Mouse (Mus musculus) heart, postnatal 10 days (tissue): ENCODE results near the gene Cryba4. TPM values are rescaled to one million over a fixed set of nuclear protein-coding genes. Genes with fewer than 3 reads are reported as not detected.
A peak's percentile ranks its signal among the peaks of the same experiment; 100 is the strongest.

Experiments
- DNase-seq, 2 experiments: peaks; one replicate each; pipeline ENCODE4 v3.0.0; 2021
- intact Hi-C: fragments of 180-260 bp; cut with DNase I; formaldehyde crosslinking; loops from one replicate; pipeline ENCODE4 v1.15.1; 2025
- total RNA-seq, 2 experiments: library from RNA; stranded (reverse); gene quantifications; 2 replicates each; pipeline ENCODE4 v1.2.3; 2021

The Cryba4 gene
- total RNA-seq, 2 experiments from 2014 or later = 3.1 to 3.2 TPM

DNA sequence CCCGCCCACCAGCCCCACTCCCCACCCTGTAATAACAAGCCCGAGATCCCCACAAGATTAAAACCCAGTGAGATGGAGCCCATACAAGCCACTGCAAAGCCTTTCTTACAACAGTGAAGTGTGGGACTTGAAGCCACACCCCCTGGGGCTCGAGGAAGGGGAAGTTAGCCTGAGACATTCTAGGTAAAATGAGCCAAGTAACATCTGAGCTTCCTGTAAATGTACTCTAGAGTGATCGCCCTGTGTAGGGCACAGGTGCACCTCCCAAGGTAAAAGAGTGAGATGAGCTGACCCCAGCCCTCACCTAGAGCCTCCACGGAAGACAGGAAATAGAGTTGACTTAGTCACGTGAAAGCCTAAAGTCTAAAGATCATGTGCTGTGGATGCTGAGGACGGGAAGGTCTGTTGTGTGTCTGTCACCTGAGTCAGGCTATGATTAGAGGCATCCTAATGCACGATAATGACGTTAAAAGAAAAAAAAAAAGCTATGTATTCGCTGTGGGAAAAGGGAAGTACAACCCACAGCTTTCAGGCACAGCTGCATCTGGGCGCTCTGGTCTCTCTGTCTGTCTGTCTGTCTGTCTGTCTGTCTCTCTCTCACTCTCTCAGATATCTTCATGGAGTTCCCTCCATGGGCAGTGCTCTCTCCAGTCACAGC, 34.8 kb upstream of the Cryba4 start:
- no peak for DNase-seq
- intact Hi-C loops = no loop called here

DNA sequence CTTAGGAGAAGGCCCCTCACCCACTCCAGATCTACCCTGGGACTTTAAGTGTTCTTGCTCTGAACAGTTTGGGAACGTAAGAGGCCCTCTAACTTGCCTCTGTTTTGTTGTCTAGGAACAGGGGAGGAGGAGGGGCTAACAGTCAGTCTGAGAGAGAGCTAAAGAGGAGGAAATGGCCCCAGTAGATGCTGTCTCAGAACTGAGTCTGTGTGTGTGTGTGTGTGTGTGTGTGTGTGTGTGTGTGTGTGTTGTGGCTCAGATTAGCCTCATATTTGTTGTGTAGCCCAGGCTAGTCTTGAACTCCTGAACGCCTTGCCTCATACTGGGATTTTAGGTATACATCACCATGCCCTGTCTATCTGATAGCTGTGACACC, 34.3 kb upstream of the Cryba4 start:
- no peak for DNase-seq
- intact Hi-C loops = no loop called here

DNA sequence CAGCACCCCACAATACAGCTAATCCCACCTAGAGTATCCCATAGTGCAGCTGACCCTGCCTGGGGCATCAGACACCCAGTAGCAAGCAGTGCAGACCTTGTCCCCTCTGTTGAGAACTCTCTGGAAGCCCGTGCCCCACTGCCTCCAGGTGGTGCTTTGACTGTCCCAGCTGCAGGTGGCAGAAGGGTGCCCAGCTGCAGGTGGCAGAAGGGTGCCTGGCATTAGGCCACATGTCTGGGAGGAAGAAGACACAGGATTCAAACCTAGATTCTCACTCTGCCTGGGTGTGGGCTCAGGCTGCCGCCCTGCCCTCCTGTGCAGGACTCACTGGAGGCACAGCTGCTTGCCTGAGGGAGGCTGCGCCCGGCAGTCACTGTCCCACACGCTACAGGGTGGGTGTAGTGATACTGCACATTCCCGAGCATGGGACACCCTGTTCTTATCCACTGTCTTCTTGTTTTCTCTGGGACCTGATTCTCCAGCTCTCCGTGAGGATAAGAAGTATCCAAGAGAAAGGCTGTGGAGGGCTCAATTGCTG, 33.3 kb upstream of the Cryba4 start:
- no peak for DNase-seq
- intact Hi-C loops = no loop called here

DNA sequence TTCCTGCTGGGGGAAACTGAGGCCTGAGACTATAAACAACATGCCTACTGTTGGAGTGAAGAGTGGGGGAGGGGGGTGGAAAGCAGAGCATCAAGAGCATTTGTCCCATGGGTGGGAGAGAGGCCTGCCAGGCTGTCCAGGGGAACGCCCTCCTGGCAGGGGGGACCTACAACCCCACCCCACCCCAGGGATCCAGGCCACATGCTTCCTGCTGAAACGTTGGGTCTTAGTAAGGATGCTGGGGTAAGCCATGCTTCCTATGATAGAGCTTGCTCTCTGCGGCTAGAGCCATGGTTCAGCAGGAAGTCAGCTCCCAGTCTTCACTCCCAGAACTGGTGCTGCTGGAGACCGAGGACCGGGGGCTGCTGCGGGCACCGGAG, 31.9 kb upstream of the Cryba4 start:
- DNase-seq = no peak
- intact Hi-C loops = no loop called here

DNA sequence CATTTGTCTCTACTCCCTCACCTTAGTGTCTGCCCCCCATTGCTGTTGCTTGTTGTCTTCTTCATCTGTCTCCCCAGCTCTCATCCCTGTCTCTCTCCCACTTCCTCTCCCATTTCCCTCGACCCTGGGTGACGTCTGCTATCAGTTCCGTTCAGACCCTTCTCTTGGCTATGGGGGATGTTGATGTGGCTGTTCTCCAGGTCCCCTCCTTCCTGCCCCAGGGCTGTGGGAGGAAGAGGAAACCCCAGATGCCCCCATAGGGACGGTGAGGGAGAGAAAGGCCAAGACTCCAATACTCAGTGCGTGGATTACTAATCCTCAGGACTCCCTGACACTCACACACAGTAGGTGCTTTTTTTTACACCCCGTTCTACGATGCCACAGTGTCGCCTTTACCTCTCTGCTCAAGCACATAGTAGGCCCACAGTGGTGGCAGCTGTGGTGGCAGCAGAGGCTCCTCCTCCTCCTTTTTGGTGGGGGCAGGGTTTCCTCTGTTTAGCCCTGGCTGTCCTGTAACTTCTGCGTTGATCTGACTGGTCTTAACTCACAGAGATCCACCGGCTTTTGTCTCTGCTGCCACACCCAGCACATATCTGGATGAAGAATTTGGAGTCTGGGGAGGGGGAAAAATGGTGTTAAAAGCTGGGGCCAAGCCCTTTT, 31.4 kb upstream of the Cryba4 start:
- intact Hi-C loops = no loop called here
- DNase-seq = peak; percentile 50 to 66

DNA sequence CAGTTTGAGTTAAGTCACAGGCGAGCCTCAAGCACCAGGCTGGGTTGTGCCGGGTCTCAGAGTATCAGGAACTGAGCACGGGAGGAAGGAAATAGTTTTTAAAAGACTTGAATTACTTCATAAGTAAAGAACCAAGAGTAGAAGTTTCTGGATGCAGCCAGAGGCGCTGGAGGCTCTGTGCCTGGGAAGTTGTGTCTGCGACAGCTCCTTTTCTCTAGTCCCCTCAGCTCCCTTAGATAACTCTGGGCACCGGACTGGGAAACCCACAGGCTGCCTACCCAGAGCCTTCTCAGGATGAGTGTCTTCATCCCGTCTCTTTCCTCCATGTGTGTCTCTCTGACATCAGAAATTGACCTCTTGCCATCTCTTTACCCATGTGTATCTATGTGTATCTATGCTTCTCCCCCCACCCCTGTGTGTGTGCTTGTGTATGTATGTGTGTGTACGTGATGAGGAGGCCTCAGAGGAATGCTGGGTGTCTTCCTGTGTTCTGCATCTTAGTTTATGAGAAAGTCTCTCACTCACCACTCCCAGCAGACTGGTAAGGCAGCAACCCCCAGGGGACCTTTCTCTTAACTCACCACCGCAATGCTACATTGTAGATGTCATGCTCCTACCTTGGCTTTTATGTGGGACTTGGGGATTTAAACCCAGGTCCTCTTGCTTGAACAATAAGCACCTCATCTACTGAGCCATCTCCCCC, 30.6 kb upstream of the Cryba4 start:
- no peak for DNase-seq
- intact Hi-C loops = no loop called here

DNA sequence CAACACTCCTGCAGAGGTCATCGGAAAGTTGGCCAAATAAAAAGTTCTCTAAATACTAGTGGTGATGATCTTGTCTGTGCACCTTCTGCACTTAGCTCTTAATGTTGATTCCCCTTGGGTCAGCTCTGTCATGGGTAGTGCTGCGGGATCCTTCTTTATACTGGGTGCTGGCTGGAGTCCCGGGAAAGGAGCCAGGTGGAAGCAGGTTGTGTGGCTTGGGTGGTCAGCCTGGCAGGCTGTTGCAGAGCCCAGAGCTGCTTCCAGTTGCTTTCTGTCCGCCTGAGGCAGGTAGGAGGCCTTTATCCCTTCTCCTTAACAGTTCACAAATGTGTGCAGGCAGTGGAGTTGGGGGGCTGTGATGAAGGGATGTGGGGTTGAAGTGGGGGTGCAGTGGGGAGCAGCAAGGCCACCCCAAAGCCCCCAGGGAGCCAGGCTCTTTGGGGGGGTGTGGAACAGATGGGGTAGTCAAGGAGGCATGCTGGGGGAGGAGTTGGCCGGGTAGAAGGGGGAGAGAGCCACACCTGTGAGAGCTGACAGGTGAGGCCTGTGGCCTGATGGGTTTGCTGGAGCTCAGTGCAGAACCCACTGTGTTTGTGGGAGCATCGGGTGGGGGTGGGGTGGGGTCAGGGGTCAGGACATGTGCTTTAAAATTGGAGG, 29.9 kb upstream of the Cryba4 start:
- DNase-seq = no peak
- intact Hi-C loops = no loop called here

DNA sequence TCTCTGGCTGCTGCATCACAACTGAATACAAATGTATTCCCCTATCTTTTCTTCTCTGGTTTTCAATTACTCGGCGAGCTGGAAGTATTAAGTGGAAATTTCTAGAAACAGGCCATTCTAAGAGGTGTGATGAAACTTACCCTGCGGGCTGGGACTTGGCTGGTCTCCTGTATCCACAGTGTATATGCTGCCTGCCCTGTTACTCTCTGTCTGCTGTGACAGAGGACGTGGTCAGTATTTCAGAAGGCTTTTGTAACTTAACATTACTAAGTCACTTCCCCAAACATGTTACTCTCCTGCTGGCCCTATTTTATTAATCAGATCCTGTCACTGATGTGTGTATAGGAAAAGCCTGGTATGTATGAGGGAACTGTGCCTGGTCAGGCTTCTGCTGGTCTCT, 29.4 kb upstream of the Cryba4 start:
- no peak for DNase-seq

DNA sequence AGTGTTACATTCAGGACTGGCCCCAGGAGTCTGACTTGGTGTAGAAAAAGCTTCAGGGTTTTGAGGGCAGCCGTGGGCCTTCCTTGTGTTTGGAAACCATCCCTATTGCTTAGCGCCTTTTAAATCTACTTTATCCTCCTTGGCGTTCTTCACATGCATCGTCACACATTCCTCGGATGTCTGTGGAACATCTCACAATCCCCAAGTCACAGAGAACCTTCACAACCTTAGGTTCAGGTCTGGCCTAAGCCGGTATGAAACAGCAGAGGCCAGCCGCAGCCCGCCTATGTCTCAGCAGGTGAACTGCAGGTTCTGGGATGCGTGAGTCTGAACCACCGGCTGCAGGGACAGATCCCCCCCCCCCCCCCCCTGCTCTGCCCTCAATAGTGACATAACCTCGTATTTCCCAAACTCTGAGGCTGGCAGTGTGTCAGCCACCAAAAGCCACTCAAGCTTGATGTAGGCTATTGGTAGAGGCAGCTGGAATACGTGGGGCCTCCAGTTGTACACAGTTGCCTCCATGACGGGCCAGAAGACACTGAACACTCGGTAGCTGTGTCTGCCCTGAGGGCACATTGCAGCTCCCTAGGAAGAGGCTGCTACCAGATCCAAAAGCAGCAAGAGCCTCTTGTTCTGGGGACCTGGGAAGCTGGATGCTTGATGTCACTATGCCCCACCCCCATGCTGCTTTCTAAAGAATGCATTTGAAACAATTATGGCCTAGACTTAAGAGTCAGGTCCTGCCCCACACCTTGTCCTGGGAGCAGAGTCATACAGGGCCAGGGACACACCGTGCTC, 28.7 kb upstream of the Cryba4 start:
- no peak for DNase-seq
- intact Hi-C loops = no loop called here

More for the DNA sequence above, 29.4 kb upstream of the Cryba4 start:
- intact Hi-C loops = no loop called here

DNA sequence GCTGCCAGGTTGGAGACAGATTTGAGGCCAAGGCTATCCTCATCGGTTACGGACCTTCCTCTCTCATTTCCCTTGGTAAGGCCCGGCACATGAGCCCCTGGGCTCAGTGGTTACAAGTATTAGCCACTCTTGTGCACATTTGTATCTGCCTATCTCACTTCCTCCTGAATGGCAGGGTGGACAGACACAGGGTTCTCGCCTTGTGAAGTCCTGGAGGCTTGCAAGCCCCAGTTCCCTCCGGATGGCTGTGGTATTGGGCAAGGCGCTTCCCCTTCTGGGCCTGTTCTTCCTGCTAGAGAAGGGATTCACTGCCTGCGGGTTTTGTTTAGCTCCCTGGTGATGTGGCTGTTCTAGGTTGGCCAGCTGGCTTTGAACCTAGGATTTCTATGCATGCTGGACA, 27.8 kb upstream of the Cryba4 start:
- peak in 1 of 2 experiments; percentile 45 for DNase-seq
- intact Hi-C loops = no loop called here

DNA sequence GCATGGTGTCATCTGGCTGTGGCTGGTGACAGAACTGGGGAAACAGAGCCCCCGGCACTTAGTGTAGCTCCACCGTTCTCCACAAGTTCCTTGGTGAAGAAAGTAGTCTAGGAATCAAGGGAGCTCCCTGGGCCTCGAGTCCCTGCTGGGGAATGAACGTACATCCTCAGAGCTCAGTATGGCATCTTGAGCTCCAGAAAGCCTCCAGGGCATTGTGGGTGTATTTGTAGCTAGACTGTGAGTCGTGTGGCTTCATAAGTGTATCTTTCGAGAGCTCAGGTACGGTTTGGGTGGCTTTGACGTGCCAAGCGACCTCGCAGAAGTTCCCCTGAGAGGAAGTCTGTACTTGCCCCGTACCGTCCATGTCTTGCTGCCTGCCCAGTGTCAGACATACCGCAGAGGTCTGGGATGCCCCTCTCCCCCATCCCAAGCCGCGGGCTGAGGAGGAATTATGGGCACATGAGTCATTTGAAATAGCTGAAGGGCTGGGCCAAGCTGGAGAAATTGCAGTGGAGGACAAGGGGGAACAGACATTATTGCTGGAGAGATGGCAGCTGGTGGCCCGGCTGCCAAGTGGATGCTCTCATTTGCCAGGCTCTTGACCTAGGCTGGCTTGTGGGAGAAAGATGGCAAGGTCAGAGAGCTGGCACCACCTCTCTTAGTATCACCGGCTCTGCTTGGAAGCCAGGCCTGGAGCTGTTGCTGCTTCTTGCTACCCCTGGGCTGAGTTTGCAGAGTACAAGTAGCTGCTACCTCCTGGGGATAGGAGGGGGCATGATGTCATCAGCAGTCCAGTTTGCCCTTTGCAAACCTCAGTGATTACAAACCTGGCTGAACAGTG, 27.1 kb upstream of the Cryba4 start:
- intact Hi-C loops = no loop called here
- peak; percentile 54 to 55 for DNase-seq

DNA sequence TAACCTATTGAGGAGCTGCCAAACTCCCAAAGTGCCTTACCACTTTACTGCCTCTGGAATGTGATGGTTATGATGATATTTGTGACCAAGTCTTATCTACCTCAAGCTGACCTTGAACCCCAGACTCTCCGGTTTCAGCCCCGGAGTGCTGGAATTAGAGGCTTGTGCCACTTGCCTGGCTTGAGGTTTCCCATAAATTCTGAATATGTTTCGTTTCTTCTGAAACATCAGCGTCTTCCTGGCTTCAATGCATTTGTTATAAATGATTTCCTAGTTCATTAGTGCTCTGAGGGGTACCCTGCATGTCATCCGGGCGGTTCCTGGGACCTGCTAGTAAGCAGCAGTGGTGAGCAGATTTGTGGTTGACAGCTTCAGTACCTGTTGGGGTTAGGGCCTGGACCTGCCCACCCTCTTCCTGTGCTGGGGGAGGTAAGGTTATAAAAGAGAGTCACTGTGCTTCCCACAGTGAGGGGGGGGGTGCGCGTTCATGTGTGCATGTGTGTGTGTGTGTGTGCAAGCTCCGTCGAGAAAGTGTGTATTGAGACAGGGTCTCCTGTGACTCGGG, 25.7 kb upstream of the Cryba4 start:
- intact Hi-C loops = loop anchor here (2.0 kb wide), 1 partner anchor 21 kb away; no protein-coding TSS in a partner anchor
- DNase-seq = no peak

DNA sequence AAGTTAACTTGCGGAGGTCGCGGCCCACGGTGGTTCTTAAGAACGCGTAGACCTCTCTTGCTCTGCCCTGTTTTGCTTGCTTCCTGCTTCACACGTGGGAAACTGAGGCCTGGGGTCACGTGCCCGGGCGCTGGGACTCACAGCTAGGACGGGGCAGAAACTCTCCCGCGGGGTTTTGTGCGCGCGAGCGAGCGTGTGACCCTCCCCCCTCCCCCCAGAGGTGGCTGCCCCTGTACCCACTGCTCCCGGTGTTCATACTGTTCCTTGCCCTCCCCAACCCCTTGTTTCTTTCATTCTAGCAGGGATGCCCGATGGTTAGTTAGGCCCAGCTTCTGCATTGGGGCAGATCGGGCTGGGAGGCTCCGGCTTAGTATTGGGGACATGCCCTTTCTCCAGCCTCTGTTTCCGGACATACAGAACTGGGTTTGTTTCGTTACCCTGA, 24.6 kb upstream of the Cryba4 start:
- intact Hi-C loops = loop anchor here (1.0 to 2.0 kb wide), 2 partner anchors 22 to 48 kb away; no protein-coding TSS in a partner anchor
- peak in 1 of 2 experiments; percentile 51 for DNase-seq

DNA sequence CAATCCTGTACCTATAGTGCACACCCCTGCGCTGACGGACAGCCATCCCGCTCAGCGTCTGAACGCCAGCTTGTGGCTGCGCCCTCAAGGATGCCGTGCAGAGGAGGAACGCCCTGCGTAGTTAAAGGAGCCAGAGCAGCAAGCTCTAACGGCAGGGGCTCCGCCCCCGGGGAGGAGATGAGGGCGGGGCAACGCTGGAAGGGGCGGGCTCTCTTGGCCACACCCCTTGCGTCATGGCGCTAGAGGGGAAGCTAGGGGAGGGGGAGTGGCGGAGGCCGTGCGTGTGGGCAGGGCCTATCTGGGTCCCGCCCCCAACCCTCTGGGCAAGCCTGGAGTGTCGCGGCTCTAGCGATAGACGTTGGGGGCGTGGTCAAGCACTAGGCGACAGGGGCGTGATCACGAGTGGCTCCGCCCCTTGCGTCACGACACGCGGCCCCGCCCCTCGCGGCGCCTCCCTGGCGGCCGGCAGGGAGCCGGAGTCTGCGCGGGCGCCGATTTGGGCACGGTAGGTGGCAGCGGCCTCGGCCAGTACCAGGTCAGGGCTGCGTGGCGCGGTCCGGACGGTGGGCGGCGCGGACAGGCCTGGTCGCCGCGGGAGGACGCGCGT, 24.1 kb upstream of the Cryba4 start, which contains the start of gene Tpst2:
Gene Tpst2, plus strand, starts transcription at position 425 of the 607 bp plus-strand sequence.
- intact Hi-C loops = loop anchor here (1.0 to 2.0 kb wide), 2 partner anchors 22 to 49 kb away; no protein-coding TSS in a partner anchor
- DNase-seq = peak; percentile 100

DNA sequence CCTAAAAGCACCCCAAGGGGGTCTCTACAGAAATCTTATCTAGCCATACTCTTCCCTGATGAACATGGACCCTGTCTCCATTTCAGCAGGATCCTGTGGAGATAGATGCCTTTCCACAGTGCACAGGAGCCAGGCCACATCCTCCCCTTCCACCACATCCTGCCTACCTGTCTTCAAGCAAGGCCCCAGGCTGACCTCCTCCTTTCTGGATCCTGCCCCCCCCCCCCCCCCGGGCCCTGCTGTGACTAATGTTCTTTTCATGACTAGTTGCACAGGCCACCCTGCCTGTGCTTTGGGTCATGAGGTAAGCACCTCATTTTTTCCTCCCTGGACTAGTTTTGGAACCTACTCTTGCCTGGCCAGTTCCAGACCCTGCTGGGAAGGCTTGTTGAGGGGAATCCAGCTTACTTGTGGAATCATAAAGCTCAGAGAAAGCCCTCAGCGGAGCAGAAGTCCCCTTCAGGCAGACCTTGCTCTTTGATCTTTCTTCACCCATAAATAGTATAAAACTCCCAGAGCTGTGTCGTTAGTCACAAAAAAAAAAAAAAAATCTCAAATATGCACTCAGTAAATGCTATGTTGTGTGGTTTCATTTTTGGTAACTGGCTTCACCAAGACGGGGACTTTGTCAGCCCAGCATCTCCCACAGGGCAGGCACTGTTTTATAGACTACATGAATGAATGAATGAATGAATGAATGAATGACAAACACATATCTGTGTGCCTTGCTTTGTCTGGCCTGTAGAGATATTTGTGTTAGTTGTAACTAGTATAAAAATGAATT, 22.9 kb upstream of the Cryba4 start:
- DNase-seq = no peak
- intact Hi-C loops = loop anchor here (2.0 kb wide), 2 partner anchors 16 to 34 kb away; no protein-coding TSS in a partner anchor

DNA sequence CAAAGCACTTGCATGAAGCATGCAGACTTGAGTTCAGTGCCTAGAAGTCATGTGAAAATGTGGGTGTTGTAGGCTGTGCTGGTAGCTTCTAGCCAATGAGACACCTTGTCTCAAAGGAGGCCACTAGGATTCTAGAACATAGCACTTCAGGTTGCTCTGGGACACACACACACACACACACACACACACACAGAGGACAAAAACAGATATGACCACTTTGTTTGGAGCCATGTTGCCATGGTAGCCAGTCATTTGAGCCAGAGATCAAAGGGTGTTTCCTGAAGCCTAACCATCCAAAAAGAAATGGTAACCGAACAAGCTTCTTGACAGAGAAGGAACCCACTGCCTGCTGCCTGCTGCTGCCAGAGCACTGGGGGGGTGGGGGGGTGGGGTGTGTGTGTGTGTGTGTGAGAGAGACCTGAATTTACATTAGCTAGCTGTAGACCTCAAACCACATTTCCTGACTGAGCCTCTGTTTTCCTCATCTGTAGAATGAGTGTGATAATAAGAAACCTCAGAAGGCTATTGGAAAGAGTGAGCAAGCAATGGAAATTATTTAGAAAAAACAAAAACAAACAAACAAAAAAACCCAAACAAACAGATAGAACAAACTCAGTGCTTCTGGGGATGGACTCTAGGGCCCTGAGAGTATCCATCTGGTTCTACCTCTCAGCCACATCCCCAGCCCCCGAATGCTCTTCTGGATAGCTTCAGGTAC, 21.6 kb upstream of the Cryba4 start:
- DNase-seq = peak in 1 of 2 experiments; percentile 8
- intact Hi-C loops = loop anchor here (2.0 kb wide), 2 partner anchors 15 to 33 kb away; no protein-coding TSS in a partner anchor

DNA sequence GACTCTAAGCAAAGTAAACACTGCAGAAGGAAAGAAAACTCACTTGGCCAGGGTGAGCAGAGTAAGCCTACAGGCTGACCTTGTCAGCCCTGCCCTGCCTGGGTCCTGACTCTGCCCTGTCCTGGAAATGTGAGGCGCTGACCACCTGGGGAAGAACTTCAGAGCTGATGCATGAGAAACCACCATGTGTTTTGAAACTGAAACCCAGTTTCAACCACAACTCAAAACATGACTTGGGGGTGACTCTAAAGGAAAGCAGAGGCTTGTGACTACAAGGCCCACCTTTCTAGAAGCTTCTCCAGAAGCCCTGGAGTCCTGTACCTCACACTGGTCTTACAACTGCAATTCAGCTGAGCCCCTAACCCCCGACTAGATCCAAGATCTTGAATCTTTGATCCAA, 20.6 kb upstream of the Cryba4 start:
- no peak for DNase-seq
- intact Hi-C loops = no loop called here
